Mouse (Mus musculus): ENCODE results near the gene Car2. TPM values are rescaled to one million over a fixed set of nuclear protein-coding genes. Genes with fewer than 3 reads are reported as not detected.

Gene Car2
- polyA plus RNA-seq, 2 experiments: 13.9 to 20.6 TPM

DNA sequence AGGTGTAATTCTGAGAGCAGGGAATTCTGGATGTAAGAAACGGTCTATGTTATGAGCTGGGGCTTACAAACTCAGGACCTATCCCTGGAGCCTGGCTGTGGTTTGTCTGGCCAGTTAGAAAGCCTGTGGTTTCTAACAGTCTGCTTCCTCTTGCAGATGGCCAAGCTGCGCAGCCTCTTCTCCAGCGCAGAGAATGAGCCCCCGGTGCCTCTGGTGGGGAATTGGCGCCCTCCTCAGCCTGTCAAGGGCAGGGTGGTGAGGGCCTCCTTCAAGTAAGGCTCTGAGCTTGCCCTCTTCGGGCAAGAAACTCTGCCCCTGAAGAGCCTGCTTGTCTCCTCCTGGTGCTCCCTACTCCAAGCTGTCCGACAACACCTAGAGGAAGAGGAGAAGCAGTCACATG lies 14.7 kb upstream of the Car2 start:
- H3K27ac ChIP-seq (replicated peaks; ENCODE audit: low read depth, low read length): no peak overlapping the region
- no peak overlapping the region for H3K9ac ChIP-seq (ENCODE audit: low read depth, low read length, severe bottlenecking)
- H3K4me1 ChIP-seq (ENCODE audit: control insufficient read depth, insufficient read depth, low read length): no peaks in the 10 kb centered on the region
- DNase-seq (ENCODE audit: low spot score) (no peak), ATAC-seq (ENCODE audit: low FRiP score, low read depth) (no peak)
- H3K4me3 ChIP-seq (replicated peaks; ENCODE audit: low read length): no peak overlapping the region
- no peak for TF ChIP-seq POLR2A (IDR thresholded peaks at IDR 0.05; ENCODE audit: borderline replicate concordance, extremely low read depth, insufficient read depth, insufficient read length)
- H3K27me3 ChIP-seq (ENCODE audit: control insufficient read depth, insufficient read depth, low read length): no peaks in the 10 kb centered on the region
- 54% methylated on average over 7 of the region's 7 CpGs for WGBS
- no peaks in the 10 kb centered on the region for H3K36me3 ChIP-seq (ENCODE audit: control insufficient read depth, insufficient read depth, low read length)
- H3K4me2 ChIP-seq (replicated peaks; ENCODE audit: low read depth, low read length, severe bottlenecking): no peak overlapping the region
- no peaks in the 10 kb centered on the region for H3K9me3 ChIP-seq (ENCODE audit: control insufficient read depth, low read length)

DNA sequence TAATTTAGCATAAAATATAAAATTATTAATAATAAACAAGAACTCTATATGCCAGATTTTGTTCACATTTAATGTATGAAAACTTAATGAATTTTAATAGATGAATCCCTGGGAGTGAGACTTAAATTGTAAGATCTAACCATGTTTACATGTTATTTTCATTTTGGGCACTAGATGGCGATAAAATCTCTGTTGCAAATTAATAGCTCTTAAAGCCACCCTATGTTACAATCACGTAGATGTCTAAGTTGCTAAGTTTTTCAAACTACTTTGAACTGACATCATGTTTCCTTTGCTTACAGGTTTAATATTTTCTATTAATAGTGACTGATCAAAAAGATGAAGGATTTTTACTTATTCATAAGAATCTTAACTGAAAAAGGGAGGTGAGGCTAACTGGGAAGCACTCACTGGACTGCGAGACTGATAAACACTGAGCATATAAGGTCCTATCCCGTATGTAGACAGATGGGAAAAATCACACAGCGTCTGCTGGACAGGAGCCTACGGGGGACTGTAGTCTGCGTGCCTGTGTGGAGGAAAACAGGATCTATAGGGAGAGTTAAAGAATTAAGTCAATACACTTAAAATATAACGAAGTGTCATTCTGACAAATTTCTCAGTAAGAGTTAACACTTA lies 11.6 kb upstream of the Car2 start:
- H3K27ac ChIP-seq (replicated peaks; ENCODE audit: low read depth, low read length): no peak overlapping the region
- DNase-seq (ENCODE audit: low spot score): peak; percentile 87
- H3K36me3 ChIP-seq (ENCODE audit: control insufficient read depth, insufficient read depth, low read length): no peaks in the 10 kb centered on the region
- no peak for TF ChIP-seq POLR2A (IDR thresholded peaks at IDR 0.05; ENCODE audit: borderline replicate concordance, extremely low read depth, insufficient read depth, insufficient read length)
- WGBS: 39% methylated on average over 8 of the region's 8 CpGs
- no peak overlapping the region for H3K4me2 ChIP-seq (replicated peaks; ENCODE audit: low read depth, low read length, severe bottlenecking)
- H3K4me3 ChIP-seq (replicated peaks; ENCODE audit: low read length): no peak overlapping the region
- H3K4me1 ChIP-seq (ENCODE audit: control insufficient read depth, insufficient read depth, low read length): no peaks in the 10 kb centered on the region
- no peaks in the 10 kb centered on the region for H3K9me3 ChIP-seq (ENCODE audit: control insufficient read depth, low read length)
- H3K9ac ChIP-seq (ENCODE audit: low read depth, low read length, severe bottlenecking): no peak overlapping the region
- 0 out of 2 replicates have a peak, but pooled peaks have one; percentile 50 for ATAC-seq (ENCODE audit: low FRiP score, low read depth)
- H3K27me3 ChIP-seq (ENCODE audit: control insufficient read depth, insufficient read depth, low read length): no peaks in the 10 kb centered on the region

DNA sequence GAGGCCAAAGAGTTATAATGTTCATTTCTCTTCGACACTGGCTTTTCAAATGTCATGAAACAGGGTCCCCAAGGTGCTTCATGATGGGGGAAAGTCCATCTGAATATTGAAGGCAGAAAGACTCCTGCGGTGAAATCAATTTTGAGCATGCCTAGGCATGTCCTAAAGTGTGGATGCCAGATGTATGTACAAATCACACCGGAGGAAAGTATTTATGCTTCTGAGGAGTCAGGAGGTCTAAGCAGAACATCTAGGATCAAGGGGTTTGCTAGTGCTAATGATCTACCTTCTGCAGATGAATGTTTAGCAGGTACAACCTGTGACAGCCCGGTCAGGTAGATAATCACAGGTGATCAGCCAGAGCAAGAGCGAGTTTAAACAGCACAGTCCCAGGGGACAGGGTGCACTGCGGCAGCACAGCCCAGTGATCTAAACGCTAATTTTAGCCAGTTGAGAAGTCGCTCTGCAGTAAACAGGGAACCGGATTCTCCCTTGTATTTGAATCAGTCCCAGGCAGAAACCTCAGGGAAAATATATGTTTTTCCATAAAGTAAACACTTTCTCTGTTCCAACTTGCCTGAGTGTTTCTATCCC lies 9.7 kb upstream of the Car2 start:
- no peaks in the 10 kb centered on the region for H3K36me3 ChIP-seq (ENCODE audit: control insufficient read depth, insufficient read depth, low read length)
- no peak for DNase-seq (ENCODE audit: low spot score)
- no peaks in the 10 kb centered on the region for H3K4me1 ChIP-seq (ENCODE audit: control insufficient read depth, insufficient read depth, low read length)
- TF ChIP-seq POLR2A (IDR thresholded peaks at IDR 0.05; ENCODE audit: borderline replicate concordance, extremely low read depth, insufficient read depth, insufficient read length): no peak
- H3K27ac ChIP-seq (replicated peaks; ENCODE audit: low read depth, low read length): no peak overlapping the region
- no peaks in the 10 kb centered on the region for H3K27me3 ChIP-seq (ENCODE audit: control insufficient read depth, insufficient read depth, low read length)
- H3K4me3 ChIP-seq (replicated peaks; ENCODE audit: low read length): no peak overlapping the region
- 66% methylated on average over 9 of the region's 9 CpGs for WGBS
- no peaks in the 10 kb centered on the region for H3K9me3 ChIP-seq (ENCODE audit: control insufficient read depth, low read length)
- H3K4me2 ChIP-seq (replicated peaks; ENCODE audit: low read depth, low read length, severe bottlenecking): no peak overlapping the region
- no peak overlapping the region for H3K9ac ChIP-seq (ENCODE audit: low read depth, low read length, severe bottlenecking)
- ATAC-seq (ENCODE audit: low FRiP score, low read depth): no peak

DNA sequence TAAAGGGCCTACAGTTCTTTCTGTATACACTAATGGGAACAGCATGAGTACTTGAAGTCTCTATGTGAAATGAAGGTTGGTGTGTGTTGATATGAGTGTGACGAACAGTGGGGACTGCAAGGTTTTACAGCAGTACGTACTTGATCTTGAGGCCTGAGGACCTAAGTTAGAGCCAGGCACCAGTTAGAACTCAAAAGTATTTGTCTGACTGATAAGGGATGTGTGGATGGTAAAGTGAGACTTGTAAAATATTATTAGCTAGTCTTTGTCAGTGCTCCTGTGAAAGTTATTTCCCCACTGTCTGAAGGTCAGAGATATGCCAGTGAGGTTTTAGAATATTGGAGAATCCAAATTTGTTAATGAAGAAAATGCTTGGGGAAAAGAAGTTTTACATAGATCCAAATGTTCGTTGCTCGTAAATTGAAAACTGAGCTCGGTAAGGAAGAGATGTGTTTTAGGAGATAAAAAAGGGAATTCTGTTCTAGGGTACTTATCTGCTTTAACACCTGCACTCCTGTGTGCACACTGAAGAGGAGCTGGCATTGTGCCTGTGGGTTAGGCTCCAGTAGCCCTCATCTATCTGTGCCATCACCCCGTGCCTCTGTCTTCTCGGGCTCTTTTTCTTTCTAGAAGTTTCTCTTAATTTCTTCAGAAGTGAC lies 8.7 kb upstream of the Car2 start:
- ATAC-seq (ENCODE audit: low FRiP score, low read depth): no peak
- H3K4me2 ChIP-seq (replicated peaks; ENCODE audit: low read depth, low read length, severe bottlenecking): no peak overlapping the region
- H3K9me3 ChIP-seq (ENCODE audit: control insufficient read depth, low read length): no peaks in the 10 kb centered on the region
- no peaks in the 10 kb centered on the region for H3K36me3 ChIP-seq (ENCODE audit: control insufficient read depth, insufficient read depth, low read length)
- 79% methylated on average over 7 of the region's 7 CpGs for WGBS
- H3K27me3 ChIP-seq (ENCODE audit: control insufficient read depth, insufficient read depth, low read length): no peaks in the 10 kb centered on the region
- no peak for TF ChIP-seq POLR2A (IDR thresholded peaks at IDR 0.05; ENCODE audit: borderline replicate concordance, extremely low read depth, insufficient read depth, insufficient read length)
- H3K4me3 ChIP-seq (replicated peaks; ENCODE audit: low read length): no peak overlapping the region
- H3K27ac ChIP-seq (replicated peaks; ENCODE audit: low read depth, low read length): no peak overlapping the region
- DNase-seq (ENCODE audit: low spot score): no peak
- H3K9ac ChIP-seq (ENCODE audit: low read depth, low read length, severe bottlenecking): no peak overlapping the region
- no peaks in the 10 kb centered on the region for H3K4me1 ChIP-seq (ENCODE audit: control insufficient read depth, insufficient read depth, low read length)

DNA sequence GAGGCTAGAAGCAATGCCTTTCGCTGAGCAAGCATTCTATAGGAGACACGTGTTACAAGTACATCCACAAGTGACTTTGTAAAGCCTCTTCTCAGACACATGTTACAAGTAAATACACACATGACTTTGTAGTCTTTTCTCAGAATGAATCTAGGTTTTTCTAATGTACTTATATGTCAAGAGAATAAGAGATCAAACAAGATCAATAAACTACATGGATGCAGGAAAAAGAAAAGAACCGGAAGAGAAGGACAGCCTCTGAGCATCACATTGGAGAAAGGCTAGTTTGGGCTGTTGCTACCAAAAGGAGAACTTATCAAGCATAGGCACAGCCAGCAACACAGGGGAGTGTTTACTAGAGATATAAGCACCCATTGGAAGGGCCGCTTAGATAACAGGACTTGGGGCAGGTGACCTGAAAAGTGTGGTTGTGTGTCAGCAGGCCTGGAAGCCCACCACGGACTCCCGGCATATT lies 7.3 kb upstream of the Car2 start:
- H3K4me3 ChIP-seq (replicated peaks; ENCODE audit: low read length): no peak overlapping the region
- H3K27me3 ChIP-seq (ENCODE audit: control insufficient read depth, insufficient read depth, low read length): no peaks in the 10 kb centered on the region
- DNase-seq (ENCODE audit: low spot score): no peak
- TF ChIP-seq POLR2A (IDR thresholded peaks at IDR 0.05; ENCODE audit: borderline replicate concordance, extremely low read depth, insufficient read depth, insufficient read length): no peak
- WGBS: 85% methylated on average over 6 of the region's 6 CpGs
- no peak for ATAC-seq (ENCODE audit: low FRiP score, low read depth)
- no peak overlapping the region for H3K9ac ChIP-seq (ENCODE audit: low read depth, low read length, severe bottlenecking)
- no peaks in the 10 kb centered on the region for H3K36me3 ChIP-seq (ENCODE audit: control insufficient read depth, insufficient read depth, low read length)
- H3K9me3 ChIP-seq (ENCODE audit: control insufficient read depth, low read length): no peaks in the 10 kb centered on the region
- H3K27ac ChIP-seq (replicated peaks; ENCODE audit: low read depth, low read length): no peak overlapping the region
- H3K4me2 ChIP-seq (replicated peaks; ENCODE audit: low read depth, low read length, severe bottlenecking): no peak overlapping the region
- no peaks in the 10 kb centered on the region for H3K4me1 ChIP-seq (ENCODE audit: control insufficient read depth, insufficient read depth, low read length)

All from limb, embryonic 14.5 days (tissue).